Mouse (Mus musculus): ENCODE measurements around the gene Tex33. TPM values are rescaled to one million over a fixed set of nuclear protein-coding genes. Genes with fewer than 3 reads are reported as not detected.
A peak's percentile ranks its signal among the peaks of the same experiment; 100 is the strongest.

Gene Tex33
- total RNA-seq (2015) (not detected in 2 replicates), total RNA-seq (2017) (not detected in 2 replicates)

DNA sequence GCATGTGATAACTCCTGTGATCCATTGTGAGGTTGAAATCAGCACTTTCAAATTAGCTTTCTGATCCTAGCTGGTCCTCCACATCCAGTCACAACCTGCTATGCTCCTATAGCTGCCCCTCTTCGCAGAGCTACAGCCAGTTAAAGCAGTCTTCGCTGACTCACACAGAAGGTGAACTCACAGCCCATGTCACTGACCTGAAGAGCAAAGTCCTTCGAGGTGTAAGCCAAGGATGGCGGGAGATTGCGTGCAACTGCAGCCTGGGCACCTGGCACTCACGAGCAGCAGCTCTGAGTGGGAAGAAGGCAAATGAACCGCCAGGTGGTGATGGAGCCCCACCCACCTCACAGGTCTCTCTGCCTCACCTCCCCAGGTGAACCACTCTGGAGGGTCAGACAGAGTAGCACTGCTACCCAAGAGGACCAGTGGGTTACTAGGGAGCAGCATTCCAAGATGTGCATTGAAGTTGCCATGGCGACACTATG, at the start of gene Tex33:
TSS of gene Tex33 (minus strand) at position 435 of the 485 bp plus-strand sequence.
- ATAC-seq (replicated peaks; ENCODE audit: poor library complexity) = no peak

DNA sequence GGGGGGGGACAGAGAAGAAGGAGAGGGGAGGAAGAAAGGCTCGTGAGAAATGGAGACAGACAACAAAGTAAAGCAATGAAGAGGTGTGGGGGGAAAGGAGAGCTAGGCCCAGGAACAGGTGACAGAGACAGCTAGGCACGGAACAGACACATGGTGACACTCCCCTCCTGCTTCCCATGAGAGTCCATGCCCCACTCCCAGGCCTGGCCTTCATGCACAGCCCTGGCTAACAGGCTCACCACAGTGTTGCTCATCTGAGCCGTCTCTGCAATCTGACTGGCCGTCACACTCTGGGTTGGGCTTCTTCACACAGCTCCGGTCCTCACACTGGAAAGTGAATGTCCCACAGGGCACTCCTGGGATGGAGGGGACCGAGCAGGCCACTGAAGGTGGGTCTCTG, 48.1 kb upstream of the Tex33 start:
- no peak for ATAC-seq (replicated peaks; ENCODE audit: poor library complexity)

DNA sequence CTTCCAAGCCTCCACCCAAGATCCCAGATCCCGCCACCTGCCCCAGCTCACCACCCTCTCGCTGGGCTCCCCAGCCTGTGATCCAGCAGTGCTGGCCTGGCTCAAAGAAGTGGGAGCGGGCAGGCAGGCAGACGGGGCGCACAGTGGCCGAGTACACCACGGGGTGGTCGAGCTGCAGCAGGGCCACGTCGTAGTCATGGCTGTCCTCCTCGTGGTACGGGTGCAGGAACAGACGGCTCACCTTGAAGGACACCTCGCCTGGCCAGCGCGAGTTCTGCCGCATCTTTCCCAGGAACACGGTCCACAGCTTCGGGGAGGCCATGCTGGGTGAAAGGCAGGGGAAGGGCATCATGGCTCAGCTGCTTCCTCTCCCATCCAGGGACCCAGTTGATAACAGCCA, 46.5 kb upstream of the Tex33 start:
- ATAC-seq (replicated peaks; ENCODE audit: poor library complexity) = no peak

DNA sequence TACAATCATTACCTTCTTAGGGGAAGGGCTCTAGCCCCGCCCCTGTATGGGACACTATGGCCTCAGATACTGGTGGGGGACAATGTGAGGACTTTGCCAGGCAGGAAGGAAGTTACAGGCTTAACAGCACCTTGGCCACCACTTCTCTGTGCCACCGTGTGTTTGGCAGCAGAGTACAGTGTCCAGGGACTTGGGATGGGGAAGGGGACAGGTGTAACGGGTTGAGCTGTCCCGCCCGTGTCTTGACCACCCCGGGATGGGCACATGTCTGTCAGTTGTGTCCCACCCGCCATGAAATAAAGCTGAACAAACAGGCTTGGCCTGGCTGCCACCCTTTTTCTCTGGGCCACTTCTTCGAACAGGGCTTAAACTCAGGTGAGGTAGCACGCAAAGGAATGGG, 43.3 kb upstream of the Tex33 start:
- ATAC-seq (replicated peaks; ENCODE audit: poor library complexity) = no peak

DNA sequence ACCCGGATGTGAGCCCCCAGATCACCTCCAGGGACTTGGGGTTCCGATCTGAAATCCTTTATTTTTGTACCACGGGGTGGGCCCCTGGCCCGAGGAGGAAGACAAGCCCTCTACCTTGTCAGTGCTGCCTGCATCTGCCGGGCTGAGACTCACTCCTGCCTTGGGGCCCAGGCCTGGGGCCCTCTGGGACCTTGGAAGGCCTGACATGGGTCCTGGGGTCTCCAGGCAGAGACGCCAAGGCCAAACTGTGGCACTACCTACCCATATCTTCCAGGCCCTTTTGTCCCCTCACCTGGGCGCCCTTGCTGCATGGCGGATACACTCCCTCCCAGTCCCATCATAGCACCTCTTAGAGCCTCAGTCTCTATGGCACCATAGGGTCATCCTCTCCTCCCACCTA, 42.8 kb upstream of the Tex33 start:
- no peak for ATAC-seq (replicated peaks; ENCODE audit: poor library complexity)

DNA sequence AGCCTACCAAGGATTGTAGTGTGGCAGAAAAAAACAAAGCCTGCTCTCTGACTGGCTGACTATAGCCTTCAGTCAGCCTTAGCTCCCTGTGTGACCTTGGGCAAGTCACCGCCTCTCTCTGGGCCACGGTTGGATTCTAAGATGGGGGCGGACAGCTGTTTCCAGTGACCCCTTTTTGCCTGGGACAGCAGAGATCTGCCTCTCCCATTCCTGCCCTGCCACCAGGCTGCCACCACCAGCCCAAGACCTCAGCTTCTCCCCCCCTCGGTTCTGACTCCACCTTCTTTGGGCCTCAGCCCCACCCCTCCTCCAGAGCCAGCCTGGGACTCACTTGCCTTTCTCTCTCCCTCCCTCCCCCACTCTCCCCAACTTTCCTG, 42.3 kb upstream of the Tex33 start:
- 0 out of 2 replicates have a peak, but pooled peaks have one; percentile 5 for ATAC-seq (replicated peaks; ENCODE audit: poor library complexity)

DNA sequence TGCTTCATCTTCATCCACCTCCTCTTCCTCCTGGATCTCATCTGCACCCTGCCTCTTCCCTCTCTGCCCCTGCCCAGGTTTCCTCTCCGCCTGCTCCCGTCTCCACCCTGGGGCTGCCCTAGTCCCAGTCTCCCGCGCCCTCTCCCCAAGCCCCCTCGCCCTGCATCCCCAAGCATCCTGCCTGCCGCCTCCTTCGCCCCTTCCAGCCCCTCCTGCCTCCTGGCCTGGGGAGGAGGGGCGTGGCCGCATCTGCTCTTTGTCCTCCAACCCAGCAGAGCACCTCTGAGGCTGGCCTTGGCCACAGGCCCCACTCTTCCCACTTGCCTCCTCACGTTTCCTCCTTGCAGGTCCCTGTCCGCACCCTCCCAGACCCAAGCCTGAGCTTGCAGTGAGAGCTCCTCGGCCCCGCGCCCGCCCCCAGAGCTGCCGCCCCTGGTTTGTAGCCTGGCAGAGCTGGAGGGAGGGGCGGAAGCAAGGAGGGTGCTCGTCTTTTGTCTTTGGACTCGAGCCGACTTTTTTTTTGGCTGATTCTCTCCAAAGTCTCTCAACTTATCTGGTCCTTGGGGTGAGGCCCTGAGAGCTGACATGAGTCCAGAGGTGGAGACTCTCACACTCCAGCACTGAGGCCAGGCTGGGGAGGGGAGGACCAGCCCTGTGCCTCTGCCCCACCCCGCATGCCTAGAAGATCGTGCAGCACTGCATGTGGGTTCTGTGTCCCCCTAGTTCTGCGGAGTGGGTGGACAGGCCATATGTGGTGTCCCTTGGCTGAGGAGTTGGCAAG, 41.7 kb upstream of the Tex33 start:
- ATAC-seq (replicated peaks; ENCODE audit: poor library complexity) = peak; percentile 32

DNA sequence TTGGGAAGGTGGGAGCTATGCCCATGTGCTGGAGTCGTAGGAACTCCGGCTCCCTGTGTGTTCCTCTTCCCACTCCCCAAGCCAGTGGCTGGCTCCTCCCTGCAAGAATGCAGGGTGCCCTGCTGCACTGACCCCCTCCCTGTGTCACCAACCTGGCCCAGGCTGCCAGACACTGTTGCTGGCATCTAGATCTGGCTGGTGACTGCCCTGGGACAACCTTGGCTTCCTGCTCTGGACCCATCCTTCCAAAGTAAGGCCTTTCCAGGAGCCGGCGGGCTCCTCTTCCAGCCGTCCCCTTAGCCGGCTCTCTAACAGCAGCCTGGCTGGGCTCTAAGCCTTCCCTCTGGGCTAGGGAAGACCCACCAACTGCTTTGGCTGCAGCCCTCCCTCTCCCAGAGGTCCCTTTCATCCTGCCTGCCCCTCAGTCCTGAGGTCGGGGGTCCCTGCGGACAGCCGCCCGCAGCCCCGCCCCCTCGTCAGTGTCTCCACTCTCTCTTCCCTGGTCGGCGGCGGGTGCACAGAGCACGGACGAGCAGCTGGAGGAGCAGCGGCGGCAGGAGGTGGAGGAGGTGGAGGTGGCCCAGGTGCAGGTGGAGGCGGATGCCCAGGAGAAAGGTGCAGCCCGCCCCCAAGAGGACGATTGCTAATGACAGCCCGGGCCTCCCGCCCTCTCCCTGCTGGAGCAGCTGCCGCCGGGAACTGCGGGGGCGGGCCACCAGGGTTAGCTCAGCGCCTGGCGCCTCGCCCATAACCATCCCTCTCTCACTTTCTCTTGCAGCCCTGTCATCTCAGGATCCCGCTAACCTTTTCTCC, 40.9 kb upstream of the Tex33 start:
- no peak for ATAC-seq (replicated peaks; ENCODE audit: poor library complexity)

DNA sequence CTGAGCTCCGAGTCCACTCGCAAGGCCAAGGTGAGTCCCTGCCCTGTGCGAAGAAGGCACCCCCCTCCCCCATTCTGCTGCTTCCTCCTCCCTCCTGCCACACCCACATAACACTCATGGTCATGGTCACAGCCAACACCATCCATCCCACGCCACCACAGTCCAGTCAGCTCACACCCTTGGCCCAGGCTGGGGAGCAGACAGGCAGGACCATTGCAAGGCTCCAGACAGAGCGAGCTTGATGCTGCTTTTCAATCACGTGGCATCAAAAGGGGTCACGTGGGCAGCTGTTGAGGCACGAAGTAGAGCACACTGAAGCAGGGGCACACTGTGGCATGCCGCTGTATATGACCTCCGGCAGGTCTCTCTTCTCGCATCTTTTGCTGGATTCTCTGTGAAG, 40.0 kb upstream of the Tex33 start:
- ATAC-seq (replicated peaks; ENCODE audit: poor library complexity) = no peak

DNA sequence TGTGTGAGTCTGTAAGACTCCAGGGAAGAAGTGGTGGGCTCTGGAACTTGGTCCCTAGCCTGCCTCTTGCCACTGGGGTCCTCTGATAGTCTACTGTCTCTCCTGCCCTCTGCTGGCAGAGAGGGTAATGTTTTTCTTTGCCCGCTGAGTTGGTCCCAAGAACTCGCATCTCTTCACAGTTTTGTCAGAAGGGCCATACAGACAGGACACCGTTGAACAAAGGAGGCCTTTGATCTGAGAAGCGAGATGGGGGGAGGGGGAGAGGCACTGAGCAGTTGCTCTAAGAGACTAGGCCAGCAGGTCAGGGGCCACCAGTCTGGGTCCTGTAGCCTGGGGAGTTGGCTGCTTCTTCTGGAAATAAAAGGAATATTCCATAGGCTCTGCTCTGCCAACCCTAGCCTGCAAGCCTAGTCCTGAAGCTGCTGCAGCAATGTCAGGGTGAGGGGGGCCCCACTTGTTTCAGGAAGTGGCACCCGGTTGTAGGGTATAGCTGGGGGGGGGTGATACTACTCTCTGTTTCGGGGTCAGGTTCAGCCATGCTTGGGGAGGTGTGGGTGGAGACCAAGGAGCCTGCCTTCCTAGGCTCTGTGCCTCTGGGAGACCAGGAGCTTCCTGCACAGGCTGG, 39.3 kb upstream of the Tex33 start:
- peak; percentile 37; the same call in 1 of the 2 replicates for ATAC-seq (replicated peaks; ENCODE audit: poor library complexity)

DNA sequence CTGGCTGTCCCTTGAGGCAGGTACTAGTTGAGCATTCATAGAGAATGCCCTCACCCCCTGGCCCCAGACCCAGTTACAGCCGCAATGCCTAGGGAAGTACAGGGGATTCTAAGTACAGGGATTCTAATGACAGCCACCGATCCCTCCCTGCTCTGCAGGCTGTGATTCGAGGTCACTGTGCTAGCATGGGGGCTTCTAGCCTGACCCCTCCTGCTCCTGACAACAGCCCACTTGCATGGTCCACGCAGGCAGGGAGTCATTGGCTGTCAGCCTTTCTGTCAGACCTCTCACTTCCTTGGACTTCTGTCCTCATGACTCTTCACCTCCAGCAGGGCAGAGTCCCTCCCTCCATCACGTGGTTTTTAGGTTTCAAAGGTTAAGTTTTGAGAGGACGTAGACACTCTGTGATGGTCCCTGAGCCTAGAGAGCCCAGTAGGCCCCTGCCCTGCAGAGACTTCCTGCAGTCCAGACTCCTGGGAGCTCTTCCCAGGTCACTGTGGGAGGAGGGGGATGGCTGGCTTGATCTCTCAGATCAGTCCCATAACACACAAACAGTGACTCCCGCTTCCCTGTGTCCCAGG, 35.9 kb upstream of the Tex33 start:
- ATAC-seq (replicated peaks; ENCODE audit: poor library complexity) = no peak

DNA sequence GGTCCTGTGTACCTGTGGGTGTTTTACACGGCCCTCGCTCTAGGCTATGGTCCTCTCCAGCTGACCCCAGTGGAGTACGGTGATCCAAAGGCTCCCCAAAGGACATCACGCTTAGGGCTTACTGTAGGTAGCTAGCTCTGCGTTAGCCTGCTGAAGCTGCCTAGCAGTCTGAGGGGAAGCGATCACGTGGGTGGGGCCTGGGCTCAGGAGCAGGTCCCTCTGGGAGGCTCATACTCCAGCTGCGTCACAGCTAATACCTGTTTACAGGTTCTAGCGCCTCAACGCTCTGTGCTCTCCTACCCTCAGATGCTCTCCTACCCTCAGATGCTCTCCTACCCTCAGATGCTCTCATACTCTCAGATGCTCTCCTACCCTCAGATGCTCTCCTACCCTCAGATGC, 35.2 kb upstream of the Tex33 start:
- ATAC-seq (replicated peaks; ENCODE audit: poor library complexity) = no peak

DNA sequence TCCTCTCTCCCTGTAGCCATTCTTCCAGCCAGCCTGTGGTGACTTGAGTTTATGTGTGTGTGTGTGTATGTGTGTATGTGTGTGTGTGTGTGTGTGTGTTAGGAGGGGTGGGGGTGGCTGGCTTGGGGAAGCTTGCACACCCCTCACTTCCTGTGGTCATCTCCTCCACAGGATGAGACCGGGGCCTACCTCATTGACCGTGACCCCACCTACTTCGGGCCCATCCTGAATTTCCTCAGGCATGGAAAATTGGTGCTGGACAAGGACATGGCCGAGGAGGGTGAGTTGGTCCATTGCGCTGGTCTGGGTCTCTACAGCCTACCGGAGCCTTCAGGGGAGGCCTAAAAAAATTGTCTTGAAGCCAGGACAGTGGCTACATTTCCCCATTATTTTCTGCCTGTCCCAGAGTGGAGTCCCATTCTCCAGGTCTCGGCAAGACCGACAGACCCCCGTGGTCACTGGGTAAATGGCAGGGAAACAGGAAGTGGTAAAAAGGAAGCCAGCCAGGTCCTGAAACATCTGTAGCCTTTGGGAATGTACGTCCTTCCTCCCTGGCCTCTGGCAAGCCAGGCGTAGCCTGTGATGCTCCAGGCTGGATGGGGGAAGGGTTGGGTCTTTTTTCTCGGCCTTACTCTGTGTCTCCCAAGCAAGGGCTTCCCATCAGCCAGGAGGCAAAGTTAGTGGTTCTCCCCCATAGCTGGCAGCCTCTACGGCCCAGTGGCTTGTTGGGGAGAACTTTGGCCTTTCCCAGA, 34.3 kb upstream of the Tex33 start:
- ATAC-seq (replicated peaks; ENCODE audit: poor library complexity) = no peak

DNA sequence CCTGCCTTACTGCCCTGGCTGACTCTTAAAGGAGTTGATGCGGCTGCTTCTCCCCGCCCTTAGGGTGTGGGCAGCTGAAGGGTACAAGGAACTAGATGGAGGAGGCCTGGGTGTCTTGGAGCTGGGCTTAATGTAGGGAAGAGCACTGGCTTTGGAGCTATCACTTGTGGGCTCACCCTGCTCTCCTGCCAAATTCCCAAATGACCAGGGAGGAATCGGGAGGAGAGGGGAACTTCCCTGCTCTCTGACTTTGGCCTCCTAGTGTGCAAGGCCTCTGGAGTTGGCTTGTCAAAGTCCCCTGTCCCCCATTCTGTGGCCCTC, 33.4 kb upstream of the Tex33 start:
- ATAC-seq (replicated peaks; ENCODE audit: poor library complexity) = no peak; the same call in 1 of the 2 replicates

DNA sequence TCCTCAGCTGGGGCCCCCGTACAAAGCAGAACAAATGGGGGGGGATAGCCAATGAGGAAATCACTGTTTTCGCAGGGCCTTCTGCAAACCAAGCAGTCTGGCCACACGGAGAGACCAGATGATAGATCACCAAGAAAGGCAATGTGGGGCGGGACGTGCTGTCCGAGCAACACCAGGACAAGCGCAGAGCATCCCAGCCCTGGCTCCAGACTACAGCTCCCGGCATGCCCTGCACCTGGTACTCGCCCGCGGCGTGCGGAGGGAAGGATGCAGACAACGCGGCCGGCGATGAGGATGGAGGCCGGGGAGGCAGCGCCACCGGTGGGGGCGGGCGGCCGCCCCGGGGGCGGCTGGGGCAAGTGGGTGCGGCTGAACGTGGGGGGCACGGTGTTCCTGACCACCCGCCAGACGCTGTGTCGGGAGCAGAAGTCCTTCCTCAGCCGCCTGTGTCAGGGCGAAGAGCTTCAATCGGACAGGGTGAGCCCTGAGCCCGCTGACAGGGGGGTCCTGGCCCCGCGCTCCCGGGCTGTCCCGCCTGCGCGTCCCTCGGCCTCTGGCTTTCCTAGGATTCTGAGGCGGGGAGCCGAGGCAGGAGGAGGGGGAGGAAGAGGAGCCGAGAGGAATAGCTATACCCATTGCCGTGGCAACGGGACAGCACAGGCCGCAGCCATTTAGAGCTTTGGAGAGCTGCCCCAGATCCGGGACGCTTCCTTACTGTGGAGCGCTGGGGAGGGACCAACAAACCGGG, 32.9 kb upstream of the Tex33 start, which contains the start of gene Kctd17:
TSS of gene Kctd17 (plus strand) at position 174 of the 748 bp plus-strand sequence.
- peak; percentile 50 for ATAC-seq (replicated peaks; ENCODE audit: poor library complexity)

DNA sequence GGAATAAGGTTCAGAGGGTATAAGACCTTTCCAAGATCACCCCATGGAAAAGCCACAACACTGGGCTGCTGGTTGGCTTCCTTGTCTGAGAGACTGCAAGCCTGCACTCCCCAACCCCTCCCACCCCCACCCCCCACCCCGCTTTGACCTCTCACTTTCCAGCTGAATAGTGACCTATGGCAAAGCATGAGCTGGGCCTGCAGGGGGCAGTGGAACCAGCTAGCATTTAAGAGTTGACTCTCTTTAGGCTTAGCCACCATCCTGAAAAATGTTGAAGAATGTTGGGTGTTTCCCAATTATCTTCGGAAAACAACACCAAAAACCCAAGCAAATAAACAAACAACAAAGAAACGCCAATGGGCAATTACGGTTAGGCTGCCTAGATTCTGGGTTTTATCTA, 29.5 kb upstream of the Tex33 start:
- no peak for ATAC-seq (replicated peaks; ENCODE audit: poor library complexity)

DNA sequence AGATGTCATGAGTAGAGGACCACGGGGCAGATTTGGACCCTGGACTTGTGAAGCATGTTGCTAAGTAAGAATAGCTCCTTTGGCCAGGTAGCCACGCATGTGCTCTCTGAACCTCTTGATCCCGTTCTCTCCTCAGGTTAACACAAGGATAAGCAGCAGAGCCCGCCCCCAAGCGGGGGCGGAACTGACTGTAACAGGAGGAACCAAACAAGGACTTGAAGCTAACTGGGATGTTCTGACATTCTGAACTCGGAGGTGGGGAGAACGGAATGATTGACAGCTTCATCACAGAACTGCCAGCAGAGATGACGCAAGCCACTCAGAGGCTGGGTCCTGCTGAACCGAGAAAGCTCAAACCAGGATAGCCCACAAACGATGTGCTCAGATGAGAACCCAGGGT, 28.8 kb upstream of the Tex33 start:
- no peak for ATAC-seq (replicated peaks; ENCODE audit: poor library complexity)

DNA sequence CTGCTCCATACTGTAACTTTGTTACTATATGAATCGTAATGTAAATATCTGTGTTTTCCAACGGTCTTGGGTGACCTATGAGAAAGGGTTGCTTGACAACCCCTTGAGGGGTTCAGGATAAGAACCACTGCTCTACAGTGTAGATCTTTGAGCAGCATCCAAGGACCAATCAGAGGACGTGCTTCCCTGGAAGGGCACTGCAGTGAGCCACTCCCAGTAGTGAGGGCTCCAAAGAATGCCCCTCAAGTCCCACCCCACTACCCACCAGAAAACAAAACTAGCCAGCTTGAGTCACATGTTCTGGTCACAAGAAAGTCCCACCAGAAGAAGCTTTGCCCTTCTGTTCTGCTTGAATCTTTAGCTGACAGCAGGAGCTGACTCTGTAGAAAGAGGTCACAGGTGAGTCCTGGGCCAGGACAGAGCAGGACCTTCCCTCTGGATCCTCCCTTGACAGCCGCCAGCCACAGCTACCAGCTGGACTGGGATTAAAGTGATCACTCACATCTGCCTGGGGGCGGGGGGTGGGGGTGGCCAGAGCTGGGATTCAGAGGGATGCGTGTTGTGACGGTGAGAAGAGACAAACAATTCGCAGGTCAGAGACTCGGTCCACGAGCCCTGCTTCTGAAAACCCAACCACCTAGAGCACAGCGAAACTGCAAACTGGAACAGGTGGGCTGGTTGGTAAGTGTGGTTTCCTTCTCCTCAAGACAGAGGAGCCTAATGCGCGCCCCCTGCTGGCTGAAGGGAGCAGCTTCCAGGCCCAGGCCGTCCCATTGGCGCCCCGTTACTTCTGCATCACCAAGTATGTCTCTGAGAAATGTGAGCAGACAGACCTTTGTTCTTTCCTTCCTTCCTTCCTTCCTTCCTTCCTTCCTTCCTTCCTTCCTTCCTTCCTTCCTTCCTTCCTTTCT, 26.6 kb upstream of the Tex33 start:
- ATAC-seq (replicated peaks; ENCODE audit: poor library complexity) = peak; percentile 97

DNA sequence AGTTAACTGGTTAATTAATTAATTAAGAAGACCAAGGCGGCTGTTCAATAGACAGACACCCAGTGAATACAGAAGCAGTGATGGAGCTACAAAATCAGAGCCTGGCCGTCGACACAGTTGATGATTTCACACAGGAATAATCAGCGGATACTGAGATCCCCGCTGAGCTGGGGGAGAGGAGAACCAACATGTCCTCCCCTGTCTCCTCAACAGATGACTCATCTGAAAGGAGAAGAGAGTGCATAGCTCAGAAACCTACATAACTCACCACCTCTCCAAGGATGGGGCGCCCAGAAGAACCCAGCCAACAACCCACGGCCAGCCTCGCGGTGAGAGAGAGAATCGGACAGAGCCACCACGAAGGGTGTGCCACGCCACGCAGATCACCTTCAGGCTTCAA, 24.7 kb upstream of the Tex33 start:
- ATAC-seq (replicated peaks; ENCODE audit: poor library complexity) = no peak
